Mouse (Mus musculus) spleen, adult 2 months (tissue): ENCODE results near the gene Spred1.

Experiments
- CTCF ChIP-seq: fragments of 200-500 bp; IDR thresholded peaks from 2 replicates; pipeline ENCODE4 v1.5.1; 2011; ENCODE audit warnings: mild to moderate bottlenecking, inconsistent platforms; ENCODE audit not compliant: insufficient read depth, insufficient read length, insufficient replicate concordance; ENCODE audit errors: extremely low read depth
- POLR2A ChIP-seq: fragments of 200-500 bp; IDR thresholded peaks from 2 replicates; pipeline ENCODE4 v1.6.1; 2011; ENCODE audit warnings: low read depth, low read length, inconsistent platforms

DNA sequence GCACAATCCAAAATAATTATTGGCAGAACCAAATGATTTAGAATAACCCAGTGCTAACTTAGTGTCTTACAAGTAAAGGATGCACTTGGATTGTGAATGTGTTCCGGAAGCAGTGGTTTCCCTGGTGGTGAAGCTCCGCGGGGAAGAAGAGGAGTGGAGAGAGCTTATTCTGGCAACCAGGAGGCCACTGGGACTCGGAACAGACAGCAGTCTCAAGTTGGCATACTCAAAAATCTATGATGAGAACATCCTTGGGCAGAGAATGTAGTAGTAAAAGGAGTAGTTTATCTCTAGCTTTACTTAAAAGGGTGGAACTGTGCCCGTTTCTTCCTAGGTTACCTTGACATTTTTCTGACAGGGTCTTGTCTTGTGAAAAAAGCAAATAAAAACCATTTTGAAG is 17.8 kb downstream of the Spred1 start:
- TF ChIP-seq POLR2A (no peak), CTCF (no peak)
